Mouse (Mus musculus): Measurements from ENCODE around the gene Atrn. TPM values are rescaled to one million over a fixed set of nuclear protein-coding genes. Genes with fewer than 3 reads are reported as not detected.

Atrn gene
- polyA plus RNA-seq, 1 experiment from 2014 or later: 4.7 TPM

DNA sequence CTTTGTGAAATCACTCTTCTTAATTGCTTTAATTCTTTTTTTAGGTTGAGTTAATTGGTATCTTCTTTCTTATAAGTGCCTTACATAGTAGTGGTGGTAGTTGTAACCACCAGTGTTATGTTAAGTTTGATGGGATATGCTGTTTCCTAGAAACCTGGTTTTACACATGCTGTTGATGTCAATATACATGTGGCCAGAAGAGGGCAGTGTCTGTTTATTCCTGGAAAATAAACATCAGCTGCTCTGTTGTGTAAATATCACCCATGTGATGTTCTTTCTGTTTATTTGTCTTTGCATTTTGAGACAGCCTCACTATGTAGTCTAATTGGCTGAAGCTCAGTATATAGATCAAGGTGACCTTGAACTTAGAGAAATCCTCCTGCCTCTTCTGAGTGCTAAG lies 55.6 kb downstream of the Atrn start:
- H3K27ac ChIP-seq (replicated peaks): no peak overlapping the region
- no peaks in the 10 kb centered on the region for H3K4me1 ChIP-seq
- ATAC-seq (ENCODE audit: extremely low read depth, insufficient number of reproducible peaks, low FRiP score, low TSS enrichment): no peak
- H3K4me2 ChIP-seq: no peak overlapping the region
- H3K9ac ChIP-seq: no peak overlapping the region
- H3K4me3 ChIP-seq: no peak overlapping the region
- no peaks in the 10 kb centered on the region for H3K9me3 ChIP-seq
- peaks cover 30% of the 10 kb centered on the region for H3K36me3 ChIP-seq
- no peaks in the 10 kb centered on the region for H3K27me3 ChIP-seq (replicated peaks)

DNA sequence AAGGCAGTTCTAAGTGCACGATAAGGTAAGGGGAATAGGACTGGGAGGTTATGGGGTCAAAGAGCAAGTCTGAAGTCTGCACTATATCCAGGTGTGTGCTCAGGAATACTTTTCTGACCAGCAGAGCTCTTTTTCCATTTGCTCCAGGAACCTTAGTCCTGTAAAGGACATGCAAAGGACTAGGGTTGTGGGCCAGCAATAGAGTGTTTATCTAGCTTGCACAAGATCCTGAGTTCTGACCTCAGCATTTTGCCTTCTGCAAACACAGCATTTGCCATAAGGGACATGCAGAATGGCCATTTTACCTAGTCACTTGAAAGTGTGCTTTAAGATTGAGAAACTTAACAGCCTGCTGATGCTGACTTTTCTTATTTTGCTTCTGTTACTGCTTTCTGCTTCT lies 58.7 kb downstream of the Atrn start:
- peaks cover 6% of the 10 kb centered on the region; the same call in 1 of the 2 replicates for H3K4me1 ChIP-seq
- H3K9me3 ChIP-seq: no peaks in the 10 kb centered on the region
- H3K4me3 ChIP-seq: no peak overlapping the region
- H3K9ac ChIP-seq: no peak overlapping the region
- WGBS: 91% methylated on average over 1 of the region's 1 CpGs
- peaks cover 10% of the 10 kb centered on the region; the same call in 1 of the 2 replicates for H3K36me3 ChIP-seq
- H3K27ac ChIP-seq (replicated peaks): no peak overlapping the region
- H3K27me3 ChIP-seq (replicated peaks): no peaks in the 10 kb centered on the region
- no peak for ATAC-seq (ENCODE audit: extremely low read depth, insufficient number of reproducible peaks, low FRiP score, low TSS enrichment)
- no peak overlapping the region for H3K4me2 ChIP-seq

DNA sequence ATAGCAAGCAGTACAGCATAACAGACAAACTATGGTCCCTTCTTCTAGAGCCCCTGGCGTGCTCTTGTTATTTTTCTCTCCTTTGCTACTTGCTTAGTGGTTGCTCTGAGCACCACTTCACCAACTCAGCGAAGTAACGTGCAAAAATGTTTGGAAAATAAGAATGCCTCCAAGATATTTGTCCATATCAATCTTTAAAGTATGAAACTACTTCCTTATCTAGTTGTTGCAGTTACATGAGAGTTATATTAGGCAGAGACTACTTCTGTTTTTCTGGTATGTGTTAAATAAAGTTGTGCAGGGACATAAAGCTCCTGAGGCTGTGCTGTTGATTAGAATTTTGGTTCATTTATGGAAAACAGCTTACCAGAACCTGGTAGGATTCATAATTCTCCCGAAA lies 64.7 kb downstream of the Atrn start:
- Histone ChIP-seq H3K4me2 (no peak overlapping the region), H3K27ac (replicated peaks) (no peak overlapping the region), H3K4me3 (no peak overlapping the region), H3K4me1 (peaks cover 6% of the 10 kb centered on the region; the same call in 1 of the 2 replicates), H3K9ac (no peak overlapping the region), H3K27me3 (replicated peaks) (no peaks in the 10 kb centered on the region), H3K36me3 (peaks cover 45% of the 10 kb centered on the region), H3K9me3 (no peaks in the 10 kb centered on the region)
- WGBS: 77% methylated on average over 4 of the region's 4 CpGs
- no peak for ATAC-seq (ENCODE audit: extremely low read depth, insufficient number of reproducible peaks, low FRiP score, low TSS enrichment)

DNA sequence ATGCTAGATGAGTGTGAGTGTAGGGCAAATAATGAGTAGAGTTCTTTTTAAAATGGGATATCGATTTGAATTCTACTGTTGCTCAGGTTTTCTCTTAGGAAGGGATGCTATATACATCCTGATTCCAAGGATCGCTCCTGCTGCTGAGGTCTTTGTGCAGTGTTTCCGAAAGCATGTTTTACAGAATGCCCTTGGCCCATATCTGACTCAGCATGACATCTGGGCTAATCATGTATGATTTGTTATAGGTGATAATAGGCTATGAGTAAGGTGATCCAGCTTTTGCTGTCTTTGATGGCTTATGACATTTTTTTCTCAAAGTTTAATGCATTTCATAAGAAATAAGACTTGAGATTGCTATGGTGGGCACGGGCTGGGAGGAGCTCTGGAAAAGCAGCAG lies 66.1 kb downstream of the Atrn start:
- Histone ChIP-seq H3K9me3 (no peaks in the 10 kb centered on the region), H3K4me1 (peaks cover 3% of the 10 kb centered on the region), H3K4me3 (no peak overlapping the region), H3K36me3 (peaks cover 48% of the 10 kb centered on the region), H3K27me3 (replicated peaks) (no peaks in the 10 kb centered on the region), H3K27ac (replicated peaks) (no peak overlapping the region), H3K9ac (no peak overlapping the region), H3K4me2 (no peak overlapping the region)
- ATAC-seq (ENCODE audit: extremely low read depth, insufficient number of reproducible peaks, low FRiP score, low TSS enrichment): no peak
- WGBS: 85% methylated on average over 4 of the region's 4 CpGs

GRCm38 (mm10) chr2:130974928-130975327 lies 68.6 kb downstream of the Atrn start:
- Histone ChIP-seq H3K27me3 (replicated peaks) (no peaks in the 10 kb centered on the region), H3K9me3 (no peaks in the 10 kb centered on the region), H3K4me1 (peaks cover 16% of the 10 kb centered on the region), H3K4me3 (no peak overlapping the region), H3K4me2 (no peak overlapping the region), H3K36me3 (peaks cover 49% of the 10 kb centered on the region), H3K9ac (no peak overlapping the region), H3K27ac (replicated peaks) (no peak overlapping the region)
- WGBS: 69% methylated on average over 1 of the region's 1 CpGs
- no peak for ATAC-seq (ENCODE audit: extremely low read depth, insufficient number of reproducible peaks, low FRiP score, low TSS enrichment)

DNA sequence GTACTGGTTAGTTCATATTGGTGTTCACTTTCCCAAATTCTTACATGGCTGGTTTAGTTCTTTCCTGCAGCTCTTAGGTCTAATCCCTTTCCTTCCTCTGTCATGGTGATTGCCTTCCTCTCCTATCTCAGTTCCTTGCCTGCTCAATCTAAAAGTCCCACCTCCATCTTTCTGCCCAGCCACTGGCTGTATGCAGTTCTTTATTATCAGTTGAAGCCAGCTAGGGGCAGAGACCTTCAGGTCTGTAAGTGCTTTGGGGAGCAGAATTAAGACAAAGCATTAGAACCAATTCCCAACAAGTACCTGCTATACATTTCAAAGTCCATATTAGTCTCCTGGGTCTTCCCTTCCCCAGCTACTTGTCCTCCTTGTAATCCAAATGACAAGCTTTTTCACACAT lies 71.3 kb downstream of the Atrn start:
- Histone ChIP-seq H3K4me2 (no peak overlapping the region), H3K27me3 (replicated peaks) (no peaks in the 10 kb centered on the region), H3K4me3 (no peak overlapping the region), H3K4me1 (peaks cover 16% of the 10 kb centered on the region), H3K9me3 (no peaks in the 10 kb centered on the region), H3K27ac (replicated peaks) (peak overlapping the region; percentile 41; the same call in 1 of the 2 replicates), H3K9ac (no peak overlapping the region), H3K36me3 (peaks cover 49% of the 10 kb centered on the region)
- no peak for ATAC-seq (ENCODE audit: extremely low read depth, insufficient number of reproducible peaks, low FRiP score, low TSS enrichment)

- peak overlapping the region; percentile 41; the same call in 1 of the 2 replicates for H3K27ac ChIP-seq (replicated peaks)
- no peak overlapping the region for H3K4me3 ChIP-seq
These were observed 72.0 kb downstream of the Atrn start for GRCm38 (mm10) chr2:130978058-130978847.

DNA sequence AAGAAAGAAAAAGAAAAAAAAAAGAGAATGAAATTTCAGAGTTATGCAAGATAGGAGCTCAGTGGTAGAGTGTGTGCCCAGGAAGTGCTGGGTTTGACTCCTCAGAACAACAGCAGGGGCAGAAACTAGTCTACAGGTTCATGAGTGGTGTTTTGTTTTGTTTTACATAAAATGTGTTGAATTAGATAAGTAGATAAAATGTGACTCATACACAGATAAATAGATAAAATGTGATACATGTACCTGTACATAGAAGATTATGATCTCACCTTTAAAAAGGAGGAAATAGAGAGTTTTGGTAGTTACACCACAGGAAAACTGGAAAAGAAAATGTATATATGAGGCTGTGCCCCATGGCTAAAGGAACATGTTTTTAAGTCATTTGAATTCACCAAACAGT lies 72.8 kb downstream of the Atrn start:
- no peaks in the 10 kb centered on the region for H3K9me3 ChIP-seq
- no peak overlapping the region for H3K27ac ChIP-seq (replicated peaks)
- H3K4me3 ChIP-seq: no peak overlapping the region
- ATAC-seq (ENCODE audit: extremely low read depth, insufficient number of reproducible peaks, low FRiP score, low TSS enrichment): no peak
- H3K36me3 ChIP-seq: peaks cover 47% of the 10 kb centered on the region
- peaks cover 16% of the 10 kb centered on the region for H3K4me1 ChIP-seq
- H3K9ac ChIP-seq: no peak overlapping the region
- H3K27me3 ChIP-seq (replicated peaks): no peaks in the 10 kb centered on the region
- H3K4me2 ChIP-seq: no peak overlapping the region

More at GRCm38 (mm10) chr2:130978058-130978847, 72.0 kb downstream of the Atrn start:
- Histone ChIP-seq H3K4me2 (peak overlapping the region; percentile 25; the same call in 1 of the 2 replicates), H3K9ac (no peak overlapping the region), H3K36me3 (peaks cover 55% of the 10 kb centered on the region), H3K9me3 (no peaks in the 10 kb centered on the region), H3K4me1 (peaks cover 16% of the 10 kb centered on the region), H3K27me3 (replicated peaks) (no peaks in the 10 kb centered on the region)
- no peak for ATAC-seq (ENCODE audit: extremely low read depth, insufficient number of reproducible peaks, low FRiP score, low TSS enrichment)
- 34% methylated on average over 10 of the region's 10 CpGs for WGBS

- Histone ChIP-seq H3K4me1 (no peaks in the 10 kb centered on the region), H3K27me3 (replicated peaks) (no peaks in the 10 kb centered on the region), H3K27ac (replicated peaks) (no peak overlapping the region), H3K4me2 (no peak overlapping the region), H3K4me3 (no peak overlapping the region), H3K36me3 (peaks cover 48% of the 10 kb centered on the region), H3K9me3 (no peaks in the 10 kb centered on the region), H3K9ac (no peak overlapping the region)
- no peak for ATAC-seq (ENCODE audit: extremely low read depth, insufficient number of reproducible peaks, low FRiP score, low TSS enrichment)
- 91% methylated on average over 2 of the region's 2 CpGs for WGBS
These were observed 86.5 kb downstream of the Atrn start for GRCm38 (mm10) chr2:130992818-130993217.

GRCm38 (mm10) chr2:131009123-131009522 lies 102.8 kb downstream of the Atrn start:
- H3K9ac ChIP-seq: no peak overlapping the region
- peaks cover 59% of the 10 kb centered on the region for H3K36me3 ChIP-seq
- no peaks in the 10 kb centered on the region for H3K9me3 ChIP-seq
- ATAC-seq (ENCODE audit: extremely low read depth, insufficient number of reproducible peaks, low FRiP score, low TSS enrichment): no peak
- no peak overlapping the region for H3K4me3 ChIP-seq
- 70% methylated on average over 2 of the region's 2 CpGs for whole genome bisulfite sequencing
- H3K27ac ChIP-seq (replicated peaks): no peak overlapping the region
- H3K4me2 ChIP-seq: no peak overlapping the region
- no peaks in the 10 kb centered on the region for H3K27me3 ChIP-seq (replicated peaks)
- H3K4me1 ChIP-seq: no peaks in the 10 kb centered on the region

- H3K4me2 ChIP-seq: no peak overlapping the region
- 72% methylated on average over 1 of the region's 1 CpGs for WGBS
- ATAC-seq (ENCODE audit: extremely low read depth, insufficient number of reproducible peaks, low FRiP score, low TSS enrichment): no peak
- H3K9ac ChIP-seq: no peak overlapping the region
- H3K27ac ChIP-seq (replicated peaks): no peak overlapping the region
- H3K36me3 ChIP-seq: peaks cover 59% of the 10 kb centered on the region
- H3K4me1 ChIP-seq: no peaks in the 10 kb centered on the region
- H3K9me3 ChIP-seq: peaks cover under 1% of the 10 kb centered on the region; the same call in 1 of the 2 replicates
- no peak overlapping the region for H3K4me3 ChIP-seq
- H3K27me3 ChIP-seq (replicated peaks): no peaks in the 10 kb centered on the region
These were observed 104.3 kb downstream of the Atrn start for GRCm38 (mm10) chr2:131010566-131010965.

- Histone ChIP-seq H3K36me3 (peaks cover 69% of the 10 kb centered on the region), H3K9ac (no peak overlapping the region), H3K27me3 (replicated peaks) (no peaks in the 10 kb centered on the region), H3K4me2 (no peak overlapping the region), H3K27ac (replicated peaks) (no peak overlapping the region), H3K4me3 (no peak overlapping the region), H3K9me3 (no peaks in the 10 kb centered on the region), H3K4me1 (peaks cover 11% of the 10 kb centered on the region)
- 72% methylated on average over 2 of the region's 2 CpGs for WGBS
- no peak for ATAC-seq (ENCODE audit: extremely low read depth, insufficient number of reproducible peaks, low FRiP score, low TSS enrichment)
These were observed 118.9 kb downstream of the Atrn start for GRCm38 (mm10) chr2:131025230-131025629.
